Mouse (Mus musculus) gonadal fat pad, adult 2 months (tissue): ENCODE results near the gene Rnf115. TPM values are rescaled to one million over a fixed set of nuclear protein-coding genes. Genes with fewer than 3 reads are reported as not detected.

ENCODE experiments used
- DNase-seq: peaks from one replicate; pipeline ENCODE4 v3.0.0-alpha.2; 2012; ENCODE audit warnings: low read depth
- polyA plus RNA-seq: library from polyadenylated mRNA; depleted of rRNA; stranded (reverse); fragments of >200 nt; gene quantifications from 2 replicates; pipeline ENCODE4 v1.2.3, GENCODE M21; 2012; rRNA removed

Rnf115 gene
- polyA plus RNA-seq, 1 experiment = 21.4 TPM

DNA sequence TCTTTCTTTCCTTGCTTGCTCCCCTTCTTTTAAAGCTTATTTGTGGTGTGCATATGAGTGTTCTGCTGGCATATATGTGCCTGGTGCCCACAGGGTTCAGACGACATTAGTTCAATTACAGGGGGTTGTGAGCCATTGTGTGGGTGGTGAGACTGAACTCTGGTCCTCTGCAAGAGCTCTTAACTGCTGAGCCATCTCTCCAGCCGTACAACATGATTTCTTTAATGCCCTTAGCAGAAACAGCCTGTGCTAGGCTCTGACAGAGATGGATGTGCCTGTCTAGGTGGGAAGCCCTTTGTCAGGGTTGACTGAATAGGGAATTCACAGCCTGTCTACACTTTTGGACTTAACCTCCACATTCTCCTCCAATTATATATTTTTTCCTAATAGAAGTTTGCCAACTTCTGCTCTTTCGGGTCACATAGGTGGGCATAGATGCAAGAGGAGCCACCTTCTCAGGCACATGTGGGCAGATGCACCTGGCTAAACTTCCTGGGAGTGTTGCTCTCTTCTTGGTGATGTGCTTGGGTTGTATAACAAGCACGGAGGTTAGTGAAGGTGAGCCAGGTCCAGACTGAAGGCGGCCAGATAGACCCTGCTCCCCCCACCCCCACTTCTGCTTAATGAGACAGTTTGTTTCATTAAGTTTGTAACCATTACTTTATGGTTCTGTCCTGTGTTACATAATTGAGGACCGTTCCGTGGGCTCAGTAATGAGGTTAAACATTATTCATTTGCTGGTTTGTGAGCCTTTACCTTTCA is 107.3 kb downstream of the Rnf115 start:
- no peak for DNase-seq

DNA sequence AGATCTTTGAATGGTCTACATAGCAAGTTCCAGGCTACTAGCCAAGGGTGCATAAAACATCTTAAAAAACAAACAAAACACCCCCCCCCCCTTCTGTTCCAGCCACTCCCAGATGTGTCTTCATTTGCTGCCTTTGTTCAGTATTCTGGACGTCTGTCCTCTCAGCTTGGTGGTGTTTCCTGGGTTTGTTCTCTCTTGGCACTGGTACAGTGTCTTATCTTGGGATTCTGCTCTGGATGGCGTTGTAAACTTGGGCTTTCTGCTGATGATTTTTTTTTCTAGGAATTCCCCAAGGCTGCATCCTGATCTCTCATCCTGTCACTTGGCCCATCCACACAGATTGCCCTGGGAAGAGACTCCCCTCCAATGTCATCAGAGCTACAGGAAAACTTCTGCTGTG is 109.0 kb downstream of the Rnf115 start:
- DNase-seq = no peak

GRCm38 (mm10) chr3:96838996-96839645 is 111.7 kb downstream of the Rnf115 start:
- no peak for DNase-seq

Other genes with a start within 250 kb of the Rnf115 start
- gene Hfe2, start 202.5 kb upstream of the Rnf115 start, polyA plus RNA-seq = 0.16 and 0.55 TPM in 2 replicates
- 664 and 966 TPM in 2 replicates for gene Txnip, start 169.7 kb upstream of the Rnf115 start, polyA plus RNA-seq
- 0.39 TPM in 1 of 2 replicates, not detected in the other for gene Gm16253, start 150.7 kb upstream of the Rnf115 start, polyA plus RNA-seq
- gene Polr3gl, start 133.5 kb upstream of the Rnf115 start, polyA plus RNA-seq = 12.6 and 13.7 TPM in 2 replicates
- 0.34 and 0.37 TPM in 2 replicates for gene Ankrd34a, start 131.0 kb upstream of the Rnf115 start, polyA plus RNA-seq
- 20.6 and 21.5 TPM in 2 replicates for gene Lix1l, start 126.5 kb upstream of the Rnf115 start, polyA plus RNA-seq
- 6.5 and 12.6 TPM in 2 replicates for gene Rbm8a, start 97.7 kb upstream of the Rnf115 start, polyA plus RNA-seq
- gene Pex11b, start 92.3 kb upstream of the Rnf115 start, polyA plus RNA-seq = 55.1 and 57.9 TPM in 2 replicates
- gene Gm42957, start 92.2 kb upstream of the Rnf115 start, polyA plus RNA-seq = 0.09 and 0.10 TPM in 2 replicates
- 2.1 and 2.5 TPM in 2 replicates for gene Itga10, start 82.1 kb upstream of the Rnf115 start, polyA plus RNA-seq
- gene Ankrd35, start 57.5 kb upstream of the Rnf115 start, polyA plus RNA-seq = 1.8 and 2.2 TPM in 2 replicates
- gene Pias3, start 31.3 kb upstream of the Rnf115 start, polyA plus RNA-seq = 23.4 and 29.1 TPM in 2 replicates
- gene Nudt17, start 19.1 kb upstream of the Rnf115 start, polyA plus RNA-seq = 0.72 and 1.3 TPM in 2 replicates
- gene Polr3c, start within 50 bp of the Rnf115 start, polyA plus RNA-seq = 28.4 and 29.9 TPM in 2 replicates
- gene Pdzk1, start 101.6 kb downstream of the Rnf115 start, polyA plus RNA-seq = 49.3 and 91.8 TPM in 2 replicates
- gene Cd160, start 101.7 kb downstream of the Rnf115 start, polyA plus RNA-seq = 0.53 and 0.82 TPM in 2 replicates
- gene Gja5, start 177.0 kb downstream of the Rnf115 start, polyA plus RNA-seq = 8.9 and 15.8 TPM in 2 replicates
- gene Gpr89, start 177.7 kb downstream of the Rnf115 start, polyA plus RNA-seq = 31.9 and 32.8 TPM in 2 replicates
- gene Gja8, start 198.4 kb downstream of the Rnf115 start, polyA plus RNA-seq = 0.01 TPM in 1 of 2 replicates, not detected in the other